Mouse (Mus musculus): ENCODE measurements around the gene Tcf12.

Gene Tcf12

DNA sequence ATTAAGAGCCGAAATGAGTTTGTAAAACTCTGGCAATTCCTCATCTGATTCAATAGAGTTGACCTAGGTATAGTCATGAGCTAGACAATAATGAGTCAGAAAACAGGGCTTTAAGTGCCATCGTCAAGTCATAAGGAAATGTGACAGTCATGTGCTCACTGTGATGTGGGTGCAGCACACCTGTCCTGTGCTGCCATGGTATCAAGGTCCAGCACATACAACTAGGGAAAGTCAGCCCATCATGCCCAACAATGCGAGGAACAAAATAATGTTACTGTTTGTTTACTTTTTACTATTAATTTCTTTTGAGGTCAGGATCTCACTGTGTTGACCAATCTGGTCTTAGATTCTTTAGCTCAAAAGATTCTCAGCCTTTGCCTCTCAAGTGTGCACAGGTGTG is 130.6 kb downstream of the Tcf12 start:
- no peak for DNase-seq (ENCODE audit: low spot score)

- no peak for DNase-seq (ENCODE audit: low spot score)
Measured at GRCm38 (mm10) chr9:71980579-71980978, 131.1 kb downstream of the Tcf12 start.

GRCm38 (mm10) chr9:71978886-71979285 is 132.8 kb downstream of the Tcf12 start:
- DNase-seq (ENCODE audit: low spot score): no peak

DNA sequence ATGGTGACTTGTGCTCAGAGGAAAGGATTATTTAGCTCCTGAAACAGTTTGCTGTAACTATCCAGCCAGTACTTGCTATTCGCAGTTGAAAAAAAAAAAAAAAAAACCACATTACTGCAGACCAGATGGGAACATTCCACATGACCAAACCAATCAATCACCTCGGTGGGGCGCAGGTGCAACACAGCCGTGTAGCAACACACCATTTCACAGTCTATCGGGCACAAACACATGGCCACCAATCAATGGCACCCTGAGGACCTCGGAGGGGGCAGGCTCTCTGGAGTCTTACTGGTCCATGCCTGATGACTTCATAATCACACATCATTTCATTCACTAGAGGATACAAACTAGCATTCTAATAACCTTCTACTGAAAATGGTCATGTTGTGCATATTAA is 135.6 kb downstream of the Tcf12 start:
- no peak for DNase-seq (ENCODE audit: low spot score)

- no peak for DNase-seq (ENCODE audit: low spot score)
Measured at GRCm38 (mm10) chr9:71975141-71975540, 136.5 kb downstream of the Tcf12 start.

DNA sequence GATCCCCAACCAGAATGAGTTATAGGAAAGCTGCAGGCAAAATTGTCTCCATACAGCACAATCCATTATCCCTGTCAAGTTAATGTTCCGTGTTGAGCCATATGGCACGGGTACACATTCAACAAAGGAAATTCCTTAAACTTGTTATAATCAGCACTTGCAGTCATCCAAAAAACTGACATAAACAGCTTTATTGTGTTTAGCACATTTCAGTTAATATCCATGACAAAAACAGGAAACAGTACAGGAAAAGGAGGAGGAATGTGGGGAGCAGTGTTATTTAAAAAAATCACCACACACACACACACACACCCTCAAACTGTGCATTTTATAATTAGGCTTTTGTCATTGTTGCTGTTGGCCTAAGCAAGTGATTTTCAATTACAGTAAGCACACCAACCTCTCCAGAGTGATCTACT is 137.1 kb downstream of the Tcf12 start:
- no peak for DNase-seq (ENCODE audit: low spot score)

GRCm38 (mm10) chr9:71964039-71964438 is 147.6 kb downstream of the Tcf12 start:
- DNase-seq (ENCODE audit: low spot score): no peak

DNA sequence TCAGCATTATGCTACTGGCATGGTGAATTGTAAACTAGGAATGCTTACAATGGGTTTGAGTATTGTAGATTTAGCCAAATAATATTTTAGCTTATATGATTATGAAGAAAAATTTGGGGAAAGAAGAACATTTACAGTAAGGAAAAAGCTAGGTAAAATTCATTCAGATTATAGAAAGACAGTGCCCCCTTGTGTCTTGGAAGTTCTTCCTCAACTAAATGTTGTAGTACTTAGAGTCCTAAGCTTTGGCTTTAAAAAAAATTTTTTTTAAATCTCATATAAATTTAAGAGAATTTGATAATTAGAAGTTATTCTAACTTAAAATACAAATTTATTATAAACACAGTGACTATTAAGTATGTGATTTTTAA is 151.7 kb downstream of the Tcf12 start:
- DNase-seq (ENCODE audit: low spot score): no peak

- no peak for DNase-seq (ENCODE audit: low spot score)
Measured at GRCm38 (mm10) chr9:71959259-71960025, 152.2 kb downstream of the Tcf12 start.

- no peak for DNase-seq (ENCODE audit: low spot score)
Measured at GRCm38 (mm10) chr9:71953217-71953616, 158.5 kb downstream of the Tcf12 start.

GRCm38 (mm10) chr9:71952621-71953076 is 159.0 kb downstream of the Tcf12 start:
- DNase-seq (ENCODE audit: low spot score): no peak

DNA sequence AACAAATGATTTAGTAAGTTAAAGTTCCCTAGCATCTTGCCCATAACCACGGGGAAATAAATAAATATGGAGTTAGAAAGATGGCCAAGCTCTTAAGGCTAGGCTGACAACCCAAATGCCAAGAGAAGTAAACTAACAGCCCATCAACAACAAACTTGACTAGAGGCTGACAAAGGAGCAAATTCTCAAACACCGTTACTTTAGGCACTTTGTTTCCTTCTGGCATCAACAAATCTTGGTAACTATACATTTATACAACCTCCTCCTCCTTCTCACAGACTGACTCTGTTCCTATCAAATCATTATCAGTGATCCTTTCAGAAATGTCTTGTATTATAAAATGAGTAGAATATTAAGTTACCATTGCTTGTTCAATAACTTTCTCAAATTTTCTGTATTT is 159.7 kb downstream of the Tcf12 start:
- DNase-seq (ENCODE audit: low spot score): no peak

GRCm38 (mm10) chr9:71951341-71951740 is 160.3 kb downstream of the Tcf12 start:
- no peak for DNase-seq (ENCODE audit: low spot score)

DNA sequence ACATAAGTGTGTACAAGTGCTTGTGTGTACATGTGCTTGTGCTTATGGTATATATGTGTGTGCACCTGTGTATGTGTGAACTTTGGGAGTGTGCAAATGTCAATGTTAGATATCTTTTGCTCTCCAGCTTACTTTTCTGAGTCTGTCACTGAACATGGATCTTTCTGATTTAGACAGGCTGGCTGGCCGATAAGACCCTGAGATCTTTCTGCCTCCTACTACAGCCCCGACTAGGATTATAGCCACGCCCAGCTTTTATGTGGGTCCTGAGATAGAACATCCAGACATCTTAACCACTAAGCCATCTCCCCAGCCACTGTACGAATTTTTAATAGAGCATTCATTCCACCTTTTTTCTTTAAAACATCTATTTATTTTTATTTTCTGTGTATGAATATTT is 166.9 kb downstream of the Tcf12 start:
- DNase-seq (ENCODE audit: low spot score): no peak

DNA sequence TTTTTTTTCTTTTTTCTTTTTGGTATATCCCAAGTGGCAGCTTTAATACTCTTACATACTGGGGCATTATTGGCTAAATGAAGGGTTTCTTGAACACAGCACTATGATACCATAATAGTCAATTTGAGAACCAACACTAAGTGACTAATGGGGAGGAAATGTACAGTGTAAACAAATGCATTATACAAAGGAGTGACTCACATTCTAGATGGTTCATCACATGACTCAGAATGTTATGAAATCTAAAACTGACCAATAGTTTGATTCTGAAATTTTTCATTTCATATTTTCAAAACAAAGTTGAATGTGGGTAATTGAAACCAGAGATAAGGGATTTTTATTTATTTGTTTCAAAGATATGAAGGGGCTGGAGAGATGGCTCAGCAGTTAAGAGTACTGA is 169.2 kb downstream of the Tcf12 start:
- DNase-seq (ENCODE audit: low spot score): no peak

DNA sequence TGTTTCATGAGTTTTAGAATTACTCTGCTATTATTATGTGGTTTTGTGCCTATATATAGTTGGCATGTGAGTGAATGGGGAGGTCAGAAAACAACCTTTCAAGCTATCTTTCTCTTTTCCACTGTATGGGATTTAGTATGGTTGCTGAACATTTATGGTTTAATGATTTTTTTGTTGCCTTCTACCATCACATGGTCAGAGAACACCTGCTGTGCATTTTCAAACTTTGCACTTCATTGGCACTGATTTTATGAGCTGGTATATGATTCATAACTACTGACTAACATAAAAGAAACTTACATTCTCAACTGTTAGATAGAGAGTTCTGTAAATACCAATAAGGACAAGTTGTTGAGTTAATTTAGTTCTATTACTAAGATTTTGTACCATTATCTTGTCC is 171.7 kb downstream of the Tcf12 start:
- DNase-seq (ENCODE audit: low spot score): no peak

- DNase-seq (ENCODE audit: low spot score): no peak
Measured at GRCm38 (mm10) chr9:71936199-71936598, 175.5 kb downstream of the Tcf12 start.

- no peak for DNase-seq (ENCODE audit: low spot score)
Measured at GRCm38 (mm10) chr9:71934833-71935232, 176.8 kb downstream of the Tcf12 start.

DNA sequence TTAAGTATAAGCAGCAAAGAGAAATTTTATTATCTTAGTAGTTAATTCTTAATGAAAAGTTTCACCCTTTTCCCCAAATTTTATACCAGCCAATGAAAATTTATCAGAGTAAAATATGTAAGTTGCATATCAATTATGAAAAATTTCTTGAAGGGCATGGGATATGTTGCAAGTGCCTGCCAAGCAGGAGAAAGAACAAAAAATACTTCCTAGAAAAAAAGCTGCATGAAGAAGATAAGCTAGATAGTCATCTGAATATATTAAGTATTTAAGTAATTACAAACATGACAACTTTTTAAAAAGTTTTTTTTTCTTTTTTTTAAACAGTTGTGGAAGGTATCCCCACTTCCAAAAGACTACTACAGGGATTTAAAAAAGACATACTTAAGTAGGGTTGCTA is 179.7 kb downstream of the Tcf12 start:
- no peak for DNase-seq (ENCODE audit: low spot score)

- DNase-seq (ENCODE audit: low spot score): no peak
Measured at GRCm38 (mm10) chr9:71931358-71931715, 180.3 kb downstream of the Tcf12 start.

GRCm38 (mm10) chr9:71930431-71931357 is 181.0 kb downstream of the Tcf12 start:
- DNase-seq (ENCODE audit: low spot score): no peak

- DNase-seq (ENCODE audit: low spot score): no peak
Measured at GRCm38 (mm10) chr9:71916662-71916953, 195.1 kb downstream of the Tcf12 start.

DNA sequence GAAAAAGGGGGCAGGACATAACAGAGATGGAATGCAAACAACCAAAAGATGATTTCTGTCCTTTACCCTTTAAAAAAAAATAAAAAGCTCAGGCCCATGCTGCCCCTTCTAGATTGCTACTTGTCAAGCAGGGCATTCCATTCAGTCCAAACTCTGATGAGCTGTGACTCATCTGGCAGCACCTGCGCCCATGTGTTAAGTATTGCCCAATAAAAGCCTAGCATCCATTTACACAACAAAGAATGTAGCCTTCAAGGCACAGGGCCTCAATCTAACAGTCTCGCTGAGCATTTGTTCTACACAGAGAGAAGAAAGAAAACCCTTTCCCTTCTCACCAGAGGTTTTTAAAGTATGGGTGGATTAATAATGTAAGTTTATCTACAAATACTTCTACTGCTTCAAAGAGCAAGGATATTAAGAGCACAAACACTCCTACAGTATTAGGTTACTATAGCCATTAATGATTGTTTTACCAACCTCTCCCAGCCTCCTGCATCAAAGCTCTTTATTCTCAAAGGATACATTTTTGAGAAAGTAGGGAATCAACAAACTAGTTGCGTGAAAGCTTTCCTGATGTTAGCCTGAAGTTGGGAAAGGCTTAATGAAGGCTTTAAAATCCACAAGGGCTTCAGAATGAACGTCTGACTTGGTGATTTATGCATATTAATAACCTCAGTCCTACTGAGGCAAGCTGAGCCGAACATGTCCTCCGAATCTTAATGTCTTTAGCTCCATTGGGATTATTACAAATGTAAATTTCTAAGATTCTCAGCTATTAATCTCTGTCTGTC is 195.6 kb downstream of the Tcf12 start:
- DNase-seq (ENCODE audit: low spot score): no peak

Data from testis, postnatal 10 days (tissue).